Mouse (Mus musculus) gastrocnemius, postnatal 25 days (tissue): ENCODE measurements around the gene Krtap13-1. TPM values are rescaled to one million over a fixed set of nuclear protein-coding genes. Genes with fewer than 3 reads are reported as not detected.
"Not testable (repeated sequence)": the region's sequence is repeated elsewhere in the genome, so short reads cannot be mapped to it uniquely, and the experiment has no call there.

Experiments
- DNase-seq: peaks from one replicate; pipeline ENCODE4 v3.0.0; 2022
- long read RNA-seq, 2 experiments: library from polyadenylated mRNA; stranded (forward); transcript quantifications; one replicate each; pipeline ENCODE4 v2.0.0; 2021
- total RNA-seq, 2 experiments: library from RNA; stranded (reverse); gene quantifications; 1 replicate in 1 of 2; 2 replicates in 1 of 2; pipeline ENCODE4 v1.2.3; 2021

The Krtap13-1 gene
- total RNA-seq = not detected
- long read RNA-seq, experiment 1 = 0 reads
- long read RNA-seq, experiment 2 = 0 reads

DNA sequence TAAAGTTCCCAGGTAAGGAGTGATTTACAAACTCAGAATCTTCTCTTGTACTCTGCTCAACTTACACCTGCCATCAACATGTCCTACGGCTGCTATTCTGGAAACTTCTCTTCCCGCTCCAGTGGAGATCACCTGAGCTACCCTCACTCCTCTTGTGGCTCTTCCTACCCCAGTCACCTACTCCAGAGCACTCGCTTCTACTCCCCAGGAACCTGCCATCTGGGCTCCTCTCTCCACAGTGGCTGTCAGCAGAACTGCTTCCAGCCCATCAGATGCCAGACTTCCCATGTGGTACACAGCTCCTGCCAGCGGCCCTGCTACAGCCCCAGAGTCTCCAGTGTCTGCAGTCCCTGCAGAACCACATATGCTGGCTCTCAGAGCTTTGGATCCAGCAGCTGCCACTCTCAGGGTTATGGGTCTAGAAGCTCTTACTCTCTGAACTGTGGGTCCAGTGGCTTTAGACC is at the start of gene Krtap13-1:
Gene Krtap13-1 (plus strand): TSS at position 51 of the 464 bp plus-strand sequence.
- peak; percentile 43 for DNase-seq

DNA sequence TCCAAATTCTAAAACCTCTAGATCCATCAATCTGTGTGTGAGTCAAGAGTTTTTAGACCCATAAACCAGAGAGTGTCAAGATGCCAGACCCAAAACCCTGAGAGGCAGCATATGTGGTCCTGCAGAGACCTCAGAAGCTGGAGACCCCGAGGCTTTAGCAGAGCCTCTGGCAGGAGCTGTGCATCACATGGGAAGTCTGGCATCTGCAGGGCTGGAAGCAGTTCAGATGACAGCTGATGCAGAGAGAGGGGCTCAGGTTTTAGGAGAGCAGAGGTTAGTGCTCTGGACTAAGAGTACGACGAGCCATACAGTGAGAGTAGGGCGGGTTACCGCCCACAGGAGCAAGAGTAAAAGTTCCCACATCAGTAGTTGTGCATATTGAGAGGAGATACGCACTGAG is 49.6 kb upstream of the Krtap13-1 start:
- no peak for DNase-seq

- DNase-seq = no peak
Measured at GRCm38 (mm10) chr16:88681282-88681681, 47.4 kb upstream of the Krtap13-1 start.

DNA sequence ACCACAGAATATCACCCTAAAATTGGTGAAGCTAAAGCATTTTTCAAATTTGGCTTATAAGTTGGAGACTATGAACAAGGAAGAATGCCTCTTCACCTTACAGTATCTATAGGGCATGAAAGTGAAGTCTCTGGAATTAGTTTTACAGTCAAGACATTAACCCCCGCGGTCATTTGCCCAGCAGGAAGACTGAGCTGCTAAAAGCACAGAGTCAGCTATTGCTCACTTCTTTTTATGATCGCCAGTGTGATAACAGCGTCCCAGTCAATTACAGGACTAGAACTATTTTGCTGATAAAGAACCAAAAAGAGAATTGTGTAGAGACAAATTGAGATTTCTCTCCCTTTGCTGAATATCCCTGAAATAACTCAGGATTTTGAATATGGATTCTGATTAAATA is 32.4 kb upstream of the Krtap13-1 start:
- no peak for DNase-seq

DNA sequence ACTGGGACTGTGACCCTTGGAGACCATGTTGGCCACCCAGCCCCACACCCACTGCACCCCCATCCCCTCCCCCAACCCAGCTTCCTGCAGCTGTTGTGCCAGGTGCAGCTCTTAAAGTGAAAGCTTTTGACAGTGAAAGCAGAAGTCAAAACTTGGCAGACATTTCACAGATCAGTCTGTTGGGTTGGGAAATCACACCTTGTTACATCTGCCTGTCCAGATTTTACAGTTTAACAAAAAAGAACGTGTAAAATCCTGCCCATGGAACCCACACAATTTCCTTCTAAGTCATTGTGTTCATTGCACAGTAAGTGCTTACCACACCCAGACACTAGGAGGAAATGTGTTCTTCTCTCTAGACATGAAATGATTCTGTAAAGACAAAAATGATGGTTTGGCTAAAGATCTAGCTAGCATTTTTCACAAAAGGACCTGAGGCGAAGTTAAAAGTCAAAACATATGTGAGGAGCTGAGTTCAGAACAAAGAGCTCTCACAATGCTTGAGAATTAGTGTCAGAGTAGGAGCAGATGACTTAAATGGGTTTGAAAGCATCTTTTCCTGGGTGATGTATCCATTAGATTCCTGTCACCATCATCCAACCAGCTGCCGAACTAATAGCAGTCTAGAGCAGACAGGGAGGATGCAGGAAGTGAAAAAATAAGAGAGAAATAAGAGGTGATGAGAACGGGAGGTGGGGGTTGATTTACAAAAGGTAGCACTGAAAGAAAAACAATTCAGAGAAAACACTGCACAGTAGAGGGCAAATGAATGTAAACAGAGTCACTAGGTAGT is 27.4 kb upstream of the Krtap13-1 start:
- DNase-seq = peak; percentile 7

- DNase-seq = peak; percentile 23
Measured at GRCm38 (mm10) chr16:88707496-88708012, 21.1 kb upstream of the Krtap13-1 start, which contains the start of gene 2310061N02Rik. Gene 2310061N02Rik (minus strand): TSS chr16:88707962.

DNA sequence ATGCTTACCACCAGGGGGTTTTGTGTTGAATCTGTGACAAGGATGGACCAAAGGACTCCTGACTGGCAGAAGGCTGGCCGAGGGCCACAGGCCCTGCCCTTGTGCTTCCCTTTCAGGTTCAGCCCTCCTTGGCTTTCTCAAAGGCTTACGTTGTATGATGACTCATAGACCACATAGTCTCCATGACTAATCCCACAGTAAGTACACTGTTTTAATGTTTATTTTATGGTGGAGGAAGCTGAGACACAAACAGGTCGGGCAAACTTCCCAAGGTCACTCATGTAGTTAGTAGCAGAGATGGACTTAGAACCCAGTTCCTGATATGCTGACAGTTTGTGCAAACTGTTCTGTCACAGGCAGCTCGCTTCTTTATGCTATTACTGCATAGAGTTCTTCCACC is 17.9 kb upstream of the Krtap13-1 start:
- DNase-seq = no peak

GRCm38 (mm10) chr16:88711245-88711644 is 17.4 kb upstream of the Krtap13-1 start:
- DNase-seq = no peak

- no peak for DNase-seq
Measured at GRCm38 (mm10) chr16:88716549-88716948, 12.1 kb upstream of the Krtap13-1 start.

DNA sequence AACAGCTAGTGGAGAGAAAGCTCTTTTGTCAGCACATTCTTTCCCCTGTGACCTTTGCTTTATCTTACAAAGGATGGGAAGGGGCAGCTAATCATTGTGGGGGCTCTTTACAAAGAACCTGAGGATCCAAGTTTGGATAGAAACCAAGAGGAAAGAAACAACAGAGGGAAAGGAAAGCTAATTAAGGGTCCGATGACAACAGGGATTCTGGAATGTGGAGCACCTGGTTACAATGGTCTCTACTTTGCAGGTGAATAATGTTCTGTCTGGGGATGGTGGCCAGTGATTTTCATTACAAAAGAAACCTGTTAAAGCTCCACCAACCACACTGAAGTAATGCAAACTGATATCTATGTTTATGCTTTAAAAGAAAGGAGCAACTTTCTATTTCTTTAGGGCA is 8.6 kb upstream of the Krtap13-1 start:
- no peak for DNase-seq

DNA sequence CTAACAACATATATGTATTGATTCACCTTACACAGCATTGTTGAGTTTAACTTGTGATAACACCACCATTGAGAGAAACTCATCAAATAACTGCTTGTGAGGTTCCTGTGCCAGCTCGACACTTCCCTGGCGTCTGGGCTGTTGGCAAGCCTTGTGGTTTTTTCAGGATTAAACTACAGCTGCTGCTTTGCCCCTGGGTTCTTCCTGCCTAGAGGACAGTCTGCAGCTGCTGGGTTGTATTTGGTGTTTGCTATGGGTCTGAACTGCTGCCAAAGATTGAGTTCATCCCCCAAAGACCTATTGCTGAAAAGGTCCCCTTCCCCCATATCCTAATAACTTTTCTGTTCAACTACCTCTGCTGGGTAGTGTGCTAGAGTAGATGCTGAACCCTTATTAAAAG is 6.7 kb downstream of the Krtap13-1 start:
- no peak for DNase-seq

GRCm38 (mm10) chr16:88744750-88745340 is 16.2 kb downstream of the Krtap13-1 start:
- DNase-seq = no peak

DNA sequence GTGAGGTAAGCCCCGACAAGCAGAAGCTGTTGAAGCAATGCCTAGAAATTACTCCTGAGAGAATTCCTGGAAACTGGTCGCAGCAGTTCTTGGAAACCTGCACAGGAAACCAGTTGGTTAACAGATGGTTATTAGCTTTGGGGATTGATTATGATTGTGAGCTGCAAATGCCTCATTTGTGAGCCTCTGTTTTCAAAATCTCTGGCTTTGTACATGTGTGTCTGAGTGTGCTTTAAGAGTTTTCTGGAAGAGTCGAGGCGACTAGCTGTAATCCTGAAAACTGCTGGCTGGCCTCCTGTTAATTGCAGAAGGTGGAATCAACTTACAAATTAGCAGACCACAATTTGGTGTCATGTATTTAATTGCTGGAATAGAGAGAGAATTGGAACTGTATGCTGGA is 19.3 kb downstream of the Krtap13-1 start:
- DNase-seq = no peak

DNA sequence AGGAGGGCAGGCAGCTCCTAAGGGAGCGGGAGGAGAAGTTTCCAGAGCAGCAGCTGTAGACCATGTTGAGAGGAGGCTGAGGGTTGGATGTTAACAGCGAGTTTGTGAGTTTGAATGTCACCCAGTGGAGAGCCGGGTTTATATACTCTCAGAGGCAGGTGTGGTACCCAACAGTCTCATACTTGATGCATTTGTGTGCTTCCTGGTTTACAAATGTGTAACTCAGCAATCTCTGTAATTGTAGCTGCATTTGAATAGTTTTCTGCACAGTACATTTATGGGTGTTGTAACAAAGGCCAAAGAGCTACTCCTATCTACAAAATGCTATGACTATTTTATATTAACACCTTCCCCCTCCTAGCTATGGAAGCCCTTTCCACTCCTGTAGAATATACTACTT is 22.9 kb downstream of the Krtap13-1 start, which contains the start of gene Krtap13:
Gene Krtap13 (minus strand): TSS at position 101 of the 400 bp plus-strand sequence.
- not testable (repeated sequence) for DNase-seq

DNA sequence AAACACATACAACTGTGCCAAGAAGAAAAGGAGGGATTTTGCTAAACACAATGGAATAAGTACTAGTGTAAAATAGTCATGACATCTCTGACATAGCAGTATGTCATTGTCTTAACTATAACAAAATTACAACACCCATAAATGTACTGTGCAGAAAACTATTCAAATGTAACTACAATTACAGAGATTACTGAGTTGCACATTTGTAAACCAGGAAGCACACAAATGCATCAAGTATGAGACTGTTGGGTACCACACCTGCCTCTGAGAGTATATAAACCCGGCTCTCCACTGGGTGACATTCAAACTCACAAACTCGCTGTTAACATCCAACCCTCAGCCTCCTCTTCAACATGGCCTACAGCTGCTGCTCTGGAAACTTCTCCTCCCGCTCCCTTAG is 29.9 kb downstream of the Krtap13-1 start, which contains the start of gene 2310034C09Rik:
Gene 2310034C09Rik (plus strand): TSS at position 301 of the 400 bp plus-strand sequence.
- not testable (repeated sequence) for DNase-seq

GRCm38 (mm10) chr16:88774106-88774505 is 45.4 kb downstream of the Krtap13-1 start, which contains the start of gene 2310057N15Rik:
Gene 2310057N15Rik (minus strand): TSS chr16:88774206.
- no peak for DNase-seq

DNA sequence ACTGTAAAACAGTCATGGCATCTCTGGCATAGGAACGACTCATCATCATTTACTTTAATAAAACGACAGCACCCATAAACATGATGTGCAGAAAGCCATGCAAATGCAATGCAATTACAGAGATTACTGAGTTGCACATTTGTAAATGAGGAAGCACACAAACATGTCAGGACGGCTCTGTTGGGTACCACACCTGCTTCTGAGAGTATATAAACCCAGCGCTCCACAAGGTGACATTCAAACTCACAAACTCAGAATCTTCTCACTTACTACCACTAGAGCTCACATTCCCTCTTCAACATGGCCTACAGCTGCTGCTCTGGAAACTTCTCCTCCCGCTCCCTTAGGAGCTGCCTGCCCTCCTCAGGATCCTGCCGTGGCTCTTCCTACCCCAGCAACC is 48.9 kb downstream of the Krtap13-1 start, which contains the start of gene Gm5965:
Gene Gm5965 (plus strand): TSS at position 301 of the 400 bp plus-strand sequence.
- no peak for DNase-seq

Other genes with a start within 250 kb of the Krtap13-1 start
- not detected for gene Cldn17, start 221.9 kb upstream of the Krtap13-1 start, total RNA-seq
- gene Cldn8, start 165.7 kb upstream of the Krtap13-1 start, total RNA-seq = not detected
- not detected for gene Krtap24-1, start 116.6 kb upstream of the Krtap13-1 start, total RNA-seq
- not detected for gene 2310079G19Rik, start 101.2 kb upstream of the Krtap13-1 start, total RNA-seq
- gene Krtap26-1, start 81.1 kb upstream of the Krtap13-1 start, total RNA-seq = not detected
- not detected for gene Krtap27-1, start 57.2 kb upstream of the Krtap13-1 start, total RNA-seq
- not detected for gene 2310061N02Rik, start 20.9 kb upstream of the Krtap13-1 start, total RNA-seq
- gene Krtap13, start 22.8 kb downstream of the Krtap13-1 start, total RNA-seq = not detected
- gene 2310034C09Rik, start 30.0 kb downstream of the Krtap13-1 start, total RNA-seq = not detected
- not detected for gene 2310057N15Rik, start 45.3 kb downstream of the Krtap13-1 start, total RNA-seq
- not detected for gene Gm5965, start 49.0 kb downstream of the Krtap13-1 start, total RNA-seq
- gene Gm20741, start 83.4 kb downstream of the Krtap13-1 start, total RNA-seq = not detected
- not detected for gene Krtap15, start 91.4 kb downstream of the Krtap13-1 start, total RNA-seq
- gene Krtap14, start 97.3 kb downstream of the Krtap13-1 start, total RNA-seq = not detected
- gene Krtap19-1, start 140.5 kb downstream of the Krtap13-1 start, total RNA-seq = not detected
- not detected for gene Krtap19-2, start 145.4 kb downstream of the Krtap13-1 start, total RNA-seq
- gene Krtap19-3, start 149.2 kb downstream of the Krtap13-1 start, total RNA-seq = not detected
- not detected for gene Krtap19-4, start 156.2 kb downstream of the Krtap13-1 start, total RNA-seq
- gene Krtap19-5, start 167.6 kb downstream of the Krtap13-1 start, total RNA-seq = not detected
- gene Krtap19-9b, start 203.4 kb downstream of the Krtap13-1 start, total RNA-seq = not detected
- not detected for gene Krtap16-3, start 234.0 kb downstream of the Krtap13-1 start, total RNA-seq